Mouse (Mus musculus): ENCODE data around the gene Gpbp1l1. TPM values are rescaled to one million over a fixed set of nuclear protein-coding genes. Genes with fewer than 3 reads are reported as not detected.

Gene Gpbp1l1
- polyA plus RNA-seq, 1 experiment from 2014 or later = 14.4 TPM

Other genes with a start within 250 kb of the Gpbp1l1 start
- gene Mast2, start 93.5 kb upstream of the Gpbp1l1 start, polyA plus RNA-seq (2015; fragmentation: Nextera tagmentation; extraction: Ambion mirVana) = 43.9 and 48.9 TPM in 2 replicates
- 12.0 and 14.5 TPM in 2 replicates for gene Ipp, start 50.1 kb upstream of the Gpbp1l1 start, polyA plus RNA-seq (2015; fragmentation: Nextera tagmentation; extraction: Ambion mirVana)
- gene Tmem69, start 1.7 kb upstream of the Gpbp1l1 start, polyA plus RNA-seq (2015; fragmentation: Nextera tagmentation; extraction: Ambion mirVana) = 21.4 and 21.5 TPM in 2 replicates
- 4.4 and 4.8 TPM in 2 replicates for gene Ccdc17, start 39.0 kb downstream of the Gpbp1l1 start, polyA plus RNA-seq (2015; fragmentation: Nextera tagmentation; extraction: Ambion mirVana)
- 92.9 and 98.3 TPM in 2 replicates for gene Nasp, start 70.3 kb downstream of the Gpbp1l1 start, polyA plus RNA-seq (2015; fragmentation: Nextera tagmentation; extraction: Ambion mirVana)
- gene Akr1a1, start 94.0 kb downstream of the Gpbp1l1 start, polyA plus RNA-seq (2015; fragmentation: Nextera tagmentation; extraction: Ambion mirVana) = 704 and 712 TPM in 2 replicates
- gene Prdx1, start 127.9 kb downstream of the Gpbp1l1 start, polyA plus RNA-seq (2015; fragmentation: Nextera tagmentation; extraction: Ambion mirVana) = 446 and 514 TPM in 2 replicates
- gene Mmachc, start 150.7 kb downstream of the Gpbp1l1 start, polyA plus RNA-seq (2015; fragmentation: Nextera tagmentation; extraction: Ambion mirVana) = 23.0 and 23.2 TPM in 2 replicates
- gene Ccdc163, start 150.9 kb downstream of the Gpbp1l1 start, polyA plus RNA-seq (2015; fragmentation: Nextera tagmentation; extraction: Ambion mirVana) = 12.6 and 13.6 TPM in 2 replicates
- gene Tesk2, start 163.3 kb downstream of the Gpbp1l1 start, polyA plus RNA-seq (2015; fragmentation: Nextera tagmentation; extraction: Ambion mirVana) = 2.6 and 3.3 TPM in 2 replicates
- gene Toe1, start 250.0 kb downstream of the Gpbp1l1 start, polyA plus RNA-seq (2015; fragmentation: Nextera tagmentation; extraction: Ambion mirVana) = 27.4 and 32.8 TPM in 2 replicates

Data from hindbrain, embryonic 15.5 days (tissue).